Mouse (Mus musculus) right cerebral cortex, postnatal 10 days (tissue): ENCODE data around the gene Srcap.
"Not testable (repeated sequence)": the region's sequence is repeated elsewhere in the genome, so short reads cannot be mapped to it uniquely, and the experiment has no call there.

Source experiments
- DNase-seq, 2 experiments: peaks; one replicate each; pipeline ENCODE4 v3.0.0; 2021; ENCODE audit warnings: low spot score in 2 of 2

The Srcap gene

DNA sequence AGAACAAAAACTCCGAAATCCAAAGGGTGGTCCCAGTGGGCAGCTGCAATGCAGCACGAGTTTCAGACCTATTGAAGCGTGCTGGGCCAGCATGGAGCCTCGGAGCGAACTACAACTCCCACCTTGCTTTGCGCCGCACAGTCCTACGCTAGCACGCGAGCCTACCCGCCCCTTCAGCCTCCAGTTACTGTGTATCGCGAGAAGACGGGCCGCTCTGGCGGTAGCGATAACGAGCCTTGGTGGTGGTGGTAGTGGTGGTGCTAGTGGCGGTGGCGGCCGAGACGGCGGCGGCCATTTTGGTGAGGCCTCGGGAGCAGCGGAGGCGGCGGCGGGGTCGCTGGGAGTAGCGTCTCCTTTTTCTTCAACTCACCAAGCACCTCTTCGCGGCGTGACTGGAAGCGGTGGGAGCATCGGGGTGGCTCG is at the start of gene Srcap:
TSS of gene Srcap (plus strand) at position 176 of the 423 bp plus-strand sequence.
- DNase-seq = peak; percentile 98 to 99

DNA sequence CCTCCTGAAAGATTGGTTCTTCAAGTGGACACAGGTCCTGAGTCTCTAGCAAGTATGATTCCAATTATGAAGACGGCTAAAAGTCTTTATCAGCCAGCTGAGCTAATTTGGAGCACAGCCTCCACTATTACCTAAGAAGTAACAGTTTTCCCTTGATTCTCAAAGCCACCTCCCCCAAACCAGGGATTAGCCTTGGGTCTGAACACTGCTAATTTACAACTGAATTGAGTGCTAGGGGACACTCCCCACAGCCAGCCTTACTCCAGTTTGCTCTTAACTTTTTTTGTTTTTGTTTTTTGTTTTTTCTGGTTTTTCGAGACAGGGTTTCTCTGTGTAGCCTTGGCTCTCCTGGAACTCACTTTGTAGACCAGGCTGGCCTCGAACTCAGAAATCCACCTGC is 46.6 kb upstream of the Srcap start:
- DNase-seq = no peak

DNA sequence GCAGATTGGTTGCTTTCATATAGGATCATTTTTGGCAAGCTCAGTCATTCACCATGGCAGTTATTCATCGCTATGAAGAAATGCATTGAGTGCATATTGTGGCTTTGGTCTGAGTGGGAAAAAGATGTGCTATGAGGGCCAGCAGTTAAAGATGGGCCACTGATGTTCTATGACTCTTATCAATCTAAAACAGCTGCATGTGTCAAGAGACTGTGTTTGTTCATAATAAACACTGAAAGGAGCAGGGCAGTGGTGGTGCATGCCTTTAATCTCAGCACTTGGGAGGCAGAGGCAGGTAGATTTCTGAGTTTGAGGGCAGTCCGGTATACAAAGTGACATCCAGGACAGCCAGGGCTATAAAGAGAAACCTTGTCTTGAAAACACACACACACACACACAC is 46.1 kb upstream of the Srcap start:
- not testable (repeated sequence) for DNase-seq

DNA sequence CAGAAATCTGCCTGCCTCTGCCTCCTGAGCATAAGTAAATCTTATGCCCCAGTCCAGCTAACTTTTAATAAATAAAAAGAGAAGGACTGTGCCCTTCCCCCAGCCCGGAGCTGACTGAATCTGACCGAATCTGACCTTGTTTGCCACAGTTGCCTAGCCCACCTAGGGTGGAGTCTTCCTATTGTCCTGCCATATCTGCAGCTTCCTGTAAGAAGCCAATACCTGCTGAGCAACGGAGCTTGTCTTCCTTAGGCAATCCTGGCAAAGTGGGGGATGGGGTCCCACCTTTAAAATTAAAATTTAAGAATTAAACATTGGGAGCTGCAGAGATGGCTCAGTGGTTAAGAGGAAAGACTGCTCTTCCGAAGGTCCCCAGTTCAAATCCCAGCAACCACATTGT is 45.2 kb upstream of the Srcap start:
- no peak for DNase-seq

DNA sequence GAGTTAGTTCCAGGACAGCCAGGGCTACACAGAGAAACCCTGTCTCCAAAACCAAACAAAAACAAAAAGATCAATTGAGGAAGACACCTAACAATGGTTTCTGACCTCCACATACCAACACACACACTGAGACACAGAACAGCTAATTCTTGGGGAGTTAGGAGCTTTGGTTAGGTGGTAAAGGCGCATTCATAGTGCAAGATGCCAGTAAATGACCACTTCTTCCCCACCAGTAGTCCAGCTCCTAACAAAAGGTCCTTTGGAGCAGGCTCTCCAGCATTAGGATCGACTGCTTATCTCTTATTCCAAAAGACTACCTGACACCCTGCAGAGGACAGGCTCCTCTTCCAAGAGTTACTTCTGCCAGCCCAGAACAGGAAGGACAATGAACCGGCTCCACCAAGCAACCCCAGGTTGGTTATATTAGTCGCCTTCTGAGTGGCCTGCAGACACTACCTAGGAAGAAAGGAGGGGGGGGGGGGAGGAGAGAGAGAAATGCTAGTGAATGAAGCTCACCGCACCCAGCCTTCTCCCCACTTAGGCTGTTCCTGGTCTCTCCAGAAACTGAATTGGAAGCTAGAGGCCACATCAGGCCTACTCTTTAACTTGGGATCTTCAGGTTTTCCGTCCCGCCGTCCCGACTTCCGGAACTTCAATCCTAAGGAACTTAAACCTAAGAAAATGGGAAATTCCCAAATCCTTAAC is 41.6 kb upstream of the Srcap start:
- no peak for DNase-seq

DNA sequence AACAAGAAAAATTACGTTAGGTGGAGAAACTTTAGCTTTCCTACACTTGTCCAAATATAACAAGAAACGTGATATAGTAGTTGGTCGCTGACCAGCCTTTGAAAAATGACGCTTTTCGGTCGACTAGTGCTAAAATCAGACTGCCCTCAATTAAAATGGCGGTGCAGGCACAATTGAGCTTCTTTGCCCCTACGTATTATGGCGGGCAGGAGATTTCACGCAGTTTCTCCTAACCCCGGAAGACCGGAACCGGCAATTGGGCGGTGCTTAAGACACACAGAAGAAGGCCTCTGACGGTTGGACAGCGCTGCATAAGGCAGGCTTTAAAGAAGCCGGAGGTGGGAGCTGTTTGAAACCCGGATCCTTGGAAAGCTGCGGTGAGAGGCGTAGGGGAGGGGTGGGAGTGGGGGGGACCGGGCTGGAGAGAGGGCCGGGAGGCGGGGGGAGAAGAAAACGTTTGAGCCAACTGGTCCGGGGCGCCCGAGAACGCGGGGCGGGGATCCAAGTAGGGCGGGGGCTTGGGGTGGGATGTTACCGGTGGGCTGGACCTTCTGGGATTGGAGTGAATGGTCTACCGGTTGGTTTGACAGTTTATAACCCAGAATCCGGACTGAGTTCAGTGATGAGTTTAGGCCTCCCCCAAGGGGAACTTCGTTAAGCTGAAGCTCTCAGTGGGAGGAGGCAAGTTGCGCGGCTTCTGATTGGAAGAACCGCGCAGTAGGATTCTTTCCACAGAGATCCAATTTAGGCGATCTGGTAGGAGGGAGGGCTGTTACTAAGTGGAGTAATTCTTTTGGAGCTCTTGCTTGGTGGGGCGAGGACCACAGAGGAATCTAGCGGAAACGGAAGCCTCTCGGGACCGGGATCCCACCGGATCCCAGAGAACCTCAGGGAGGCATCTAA is 40.8 kb upstream of the Srcap start:
- DNase-seq = peak; percentile 97 to 98

DNA sequence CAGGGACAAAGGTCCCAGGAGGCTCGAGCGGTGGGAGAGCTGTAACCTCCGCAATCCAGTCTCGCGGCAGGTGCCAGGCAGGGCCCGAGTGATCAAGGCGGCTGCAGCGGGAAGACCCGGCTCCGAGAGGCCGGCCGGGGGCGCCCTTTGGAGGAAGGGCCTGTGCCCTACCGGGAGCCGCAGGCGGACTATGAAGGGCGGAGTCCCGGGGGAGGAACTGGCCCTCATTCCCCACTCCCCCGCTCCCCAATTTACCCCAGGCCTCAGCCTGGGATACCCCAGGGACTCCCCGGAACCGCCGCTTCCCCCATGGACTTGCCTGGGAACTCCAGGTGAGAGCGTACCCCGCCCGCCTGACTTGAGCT is 40.2 kb upstream of the Srcap start:
- peak in 1 of 2 experiments; percentile 49 for DNase-seq

DNA sequence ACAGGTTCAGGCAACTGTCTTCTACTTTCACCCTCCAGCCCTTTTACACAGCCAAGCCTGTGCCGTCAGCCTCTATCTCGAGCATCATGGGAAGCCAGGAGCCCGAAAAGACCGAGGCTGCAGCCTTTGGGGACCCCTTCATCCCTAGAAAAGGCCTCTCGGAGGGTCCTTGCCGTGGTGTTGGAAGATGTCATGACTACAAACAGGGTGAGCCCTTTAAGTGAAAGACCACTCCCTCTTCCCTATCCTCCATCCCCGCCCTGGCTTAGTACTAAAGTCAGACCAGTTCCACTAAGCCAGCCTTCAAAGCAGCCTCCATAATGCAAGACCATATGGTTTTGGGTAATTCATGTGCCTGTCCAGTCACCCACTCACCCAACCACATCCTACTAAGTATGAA is 39.7 kb upstream of the Srcap start:
- DNase-seq = no peak

DNA sequence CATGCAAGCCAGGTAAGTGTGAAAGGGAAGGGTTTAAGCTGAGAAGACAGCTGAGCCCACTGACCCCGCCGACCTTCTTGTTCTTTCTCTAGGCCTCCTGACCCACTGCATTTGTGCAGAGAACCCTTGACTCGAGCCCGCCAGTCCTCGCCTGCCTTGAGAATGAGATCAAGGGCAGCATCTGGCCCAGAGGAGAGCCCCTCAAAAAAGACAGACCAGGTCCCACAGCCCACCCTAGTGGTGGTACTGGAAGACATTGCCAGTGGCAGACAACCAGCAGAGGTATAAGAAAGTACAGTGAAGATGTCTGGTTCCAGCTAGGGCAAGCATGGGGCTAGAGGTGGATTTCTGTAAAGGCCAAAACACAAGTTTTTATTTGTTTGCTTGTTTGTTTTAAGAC is 38.1 kb upstream of the Srcap start:
- peak in 1 of 2 experiments; percentile 59 for DNase-seq

DNA sequence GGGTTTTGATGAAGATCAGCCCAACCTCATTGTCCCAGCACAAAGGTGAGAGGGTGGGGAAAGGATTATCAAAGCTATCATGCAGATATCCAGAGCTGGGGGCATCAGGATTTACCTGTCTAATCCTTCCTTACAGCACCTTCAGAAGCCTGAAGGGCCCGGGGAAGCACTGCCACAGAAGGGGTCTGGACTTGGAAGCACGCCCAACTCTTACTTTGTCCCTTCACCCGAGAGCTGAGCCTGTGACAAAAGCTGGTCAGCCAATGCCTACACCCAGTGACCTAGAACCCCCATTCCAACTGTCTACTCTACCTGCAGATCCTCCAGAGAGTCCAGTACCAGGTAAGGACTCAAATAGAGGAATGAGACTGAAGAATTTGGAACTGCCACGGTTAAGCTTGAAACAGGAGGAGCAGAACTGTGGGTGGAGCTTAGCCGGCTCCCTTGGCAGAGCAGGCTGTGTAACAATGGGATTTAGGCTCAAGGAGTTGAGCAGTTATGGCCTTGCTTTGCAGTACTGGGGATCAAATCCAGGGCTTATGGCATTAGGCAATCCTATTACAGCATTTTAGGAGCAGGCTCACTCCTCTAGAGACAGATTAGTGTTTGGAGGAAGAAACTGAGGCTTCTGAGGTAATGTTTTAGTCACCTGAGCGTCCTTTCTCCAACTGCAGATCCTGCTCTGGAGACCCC is 37.3 kb upstream of the Srcap start:
- no peak for DNase-seq

DNA sequence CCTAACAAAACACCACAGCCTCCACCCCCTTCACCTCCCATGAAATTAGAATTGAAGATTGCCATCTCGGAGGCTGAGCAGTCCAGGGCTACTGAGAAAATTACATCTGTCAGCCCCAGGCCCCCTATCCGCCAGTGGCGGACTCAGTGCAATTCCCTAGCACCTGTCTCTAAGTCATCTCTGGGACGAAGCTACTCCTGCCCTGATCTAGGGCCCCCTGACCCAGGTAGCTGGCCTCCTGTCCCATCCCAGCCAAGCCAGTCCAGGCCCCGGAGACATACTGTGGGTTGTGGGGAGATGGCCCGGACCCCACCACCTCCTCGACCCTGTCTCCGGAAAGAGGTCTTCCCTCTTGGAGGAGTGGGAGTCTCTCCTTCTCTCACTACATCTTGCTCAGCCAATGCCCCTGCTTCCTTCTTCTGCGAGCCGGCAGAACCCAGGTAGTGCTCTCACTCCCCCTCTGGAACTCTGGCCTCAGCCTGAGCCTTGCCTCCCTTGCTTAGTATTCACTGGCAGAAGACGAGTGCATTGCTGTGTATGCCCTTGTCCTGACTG is 36.5 kb upstream of the Srcap start:
- DNase-seq = no peak

DNA sequence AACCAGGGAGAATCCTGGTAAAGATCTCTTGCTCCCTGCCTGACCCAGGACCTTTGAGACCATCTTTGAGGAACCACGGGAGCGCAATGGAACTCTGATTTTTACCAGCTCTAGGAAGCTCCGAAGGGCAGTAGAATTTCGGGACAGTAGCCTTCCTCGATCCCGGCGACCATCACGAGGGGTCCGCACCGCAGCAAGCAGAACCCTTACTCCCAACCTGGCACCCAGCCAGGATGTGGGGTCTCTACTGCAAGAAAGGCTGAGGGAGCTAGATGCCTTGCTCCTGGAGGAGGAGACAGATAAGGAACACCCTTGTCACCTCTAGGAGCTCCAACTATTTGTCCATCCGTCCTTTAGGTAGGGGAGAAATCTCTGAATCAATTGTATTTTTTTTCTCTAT is 35.4 kb upstream of the Srcap start:
- peak; percentile 59 to 63 for DNase-seq

DNA sequence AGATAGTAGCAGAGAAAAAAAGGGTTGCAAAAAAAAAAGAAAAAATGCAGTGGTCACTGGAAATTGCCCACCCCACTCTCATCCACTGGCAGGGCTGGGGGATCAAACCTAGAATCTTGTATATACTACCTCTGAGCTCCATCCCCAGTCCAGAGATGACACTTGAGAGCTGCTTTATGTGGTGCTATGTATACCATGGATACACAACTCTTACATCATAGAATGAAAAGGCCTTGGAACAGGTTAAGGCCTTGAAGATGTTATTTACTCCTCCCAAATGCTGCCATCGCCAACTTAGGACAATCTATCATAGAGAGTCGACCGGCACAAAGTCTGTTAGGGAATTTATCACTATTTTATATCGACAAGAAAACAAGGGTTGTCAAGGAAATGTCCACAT is 34.9 kb upstream of the Srcap start:
- DNase-seq = no peak

DNA sequence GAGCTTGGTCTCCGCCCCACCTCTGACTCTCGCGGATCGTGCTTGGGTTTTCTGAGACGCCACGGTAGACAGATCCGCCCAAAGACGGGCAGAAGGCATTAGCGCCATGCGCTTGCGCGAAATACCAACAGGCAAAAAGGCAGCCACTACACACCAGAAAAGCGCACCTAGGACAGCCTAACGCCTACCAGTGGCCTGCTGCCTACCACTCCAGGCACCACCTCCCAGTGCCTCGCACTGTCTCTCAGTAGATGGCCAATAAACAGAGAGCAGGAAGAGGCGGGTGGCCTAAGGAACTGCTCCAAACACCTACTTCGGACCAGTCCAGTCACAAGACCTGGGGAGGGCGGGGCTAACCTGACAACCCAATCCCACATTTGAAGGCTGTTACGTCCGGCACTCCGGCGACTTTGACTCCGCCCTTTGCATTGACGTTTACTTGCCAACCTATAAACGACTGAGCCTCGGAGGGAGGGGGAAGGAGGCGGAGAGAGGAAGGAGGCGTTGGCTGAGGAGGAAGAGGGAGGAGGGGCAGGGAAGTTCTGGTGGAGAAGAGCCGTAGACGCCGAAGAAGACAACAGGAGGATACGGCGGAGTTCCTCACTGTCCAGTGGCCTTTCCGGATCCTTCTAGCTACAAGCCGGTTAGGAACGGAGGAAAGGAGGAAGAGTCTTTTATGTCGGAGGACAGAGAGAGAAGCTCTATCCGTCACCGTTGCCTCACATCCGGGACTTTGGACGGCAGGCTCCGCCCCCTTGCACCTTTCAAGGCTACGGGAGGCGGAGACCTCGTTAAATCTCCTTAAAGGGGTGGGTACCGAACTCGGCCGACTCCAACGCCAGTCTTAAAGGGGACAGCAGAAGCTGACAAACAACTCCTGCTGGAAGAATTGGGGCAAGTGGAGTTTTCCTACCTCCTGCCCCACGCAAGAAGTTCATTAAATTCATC is 33.8 kb upstream of the Srcap start:
- DNase-seq = peak; percentile 99 to 100

DNA sequence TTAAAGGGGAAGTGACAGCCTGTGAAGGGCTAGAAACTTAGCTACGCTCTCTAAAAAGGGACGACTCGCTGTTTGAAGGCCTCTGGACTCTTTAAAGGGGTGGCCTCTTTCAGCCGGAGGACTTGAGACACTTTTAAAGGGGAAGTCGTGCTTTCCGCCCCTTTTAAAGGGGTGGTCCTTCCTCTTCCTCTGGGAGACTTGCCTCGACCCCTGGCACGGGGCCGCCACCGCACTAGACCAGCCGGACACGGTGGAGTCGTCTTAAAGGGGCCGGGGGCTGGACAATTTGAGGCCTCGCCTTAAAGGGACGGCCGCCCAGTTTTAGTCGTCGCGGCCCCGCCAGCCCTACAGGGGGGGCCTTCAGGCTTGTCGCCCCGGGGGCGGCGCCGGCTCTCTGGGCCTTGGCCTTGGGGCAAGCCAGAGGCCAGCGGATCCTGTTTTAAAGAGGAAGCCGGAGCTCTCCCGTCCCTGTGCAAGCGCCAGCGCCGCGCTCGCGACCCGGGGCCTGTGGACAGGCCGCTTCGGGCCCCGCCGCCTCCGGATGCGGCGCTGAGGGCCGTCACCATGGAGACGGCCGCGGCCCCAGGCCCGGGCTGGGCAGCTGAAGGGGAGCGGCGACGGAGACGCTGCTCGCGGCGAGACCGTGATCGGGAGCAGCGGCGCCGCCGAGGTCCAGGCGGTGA is 33.0 kb upstream of the Srcap start, which contains the start of gene Fbrs:
TSS of gene Fbrs (plus strand) at position 565 of the 683 bp plus-strand sequence.
- peak; percentile 97 for DNase-seq

DNA sequence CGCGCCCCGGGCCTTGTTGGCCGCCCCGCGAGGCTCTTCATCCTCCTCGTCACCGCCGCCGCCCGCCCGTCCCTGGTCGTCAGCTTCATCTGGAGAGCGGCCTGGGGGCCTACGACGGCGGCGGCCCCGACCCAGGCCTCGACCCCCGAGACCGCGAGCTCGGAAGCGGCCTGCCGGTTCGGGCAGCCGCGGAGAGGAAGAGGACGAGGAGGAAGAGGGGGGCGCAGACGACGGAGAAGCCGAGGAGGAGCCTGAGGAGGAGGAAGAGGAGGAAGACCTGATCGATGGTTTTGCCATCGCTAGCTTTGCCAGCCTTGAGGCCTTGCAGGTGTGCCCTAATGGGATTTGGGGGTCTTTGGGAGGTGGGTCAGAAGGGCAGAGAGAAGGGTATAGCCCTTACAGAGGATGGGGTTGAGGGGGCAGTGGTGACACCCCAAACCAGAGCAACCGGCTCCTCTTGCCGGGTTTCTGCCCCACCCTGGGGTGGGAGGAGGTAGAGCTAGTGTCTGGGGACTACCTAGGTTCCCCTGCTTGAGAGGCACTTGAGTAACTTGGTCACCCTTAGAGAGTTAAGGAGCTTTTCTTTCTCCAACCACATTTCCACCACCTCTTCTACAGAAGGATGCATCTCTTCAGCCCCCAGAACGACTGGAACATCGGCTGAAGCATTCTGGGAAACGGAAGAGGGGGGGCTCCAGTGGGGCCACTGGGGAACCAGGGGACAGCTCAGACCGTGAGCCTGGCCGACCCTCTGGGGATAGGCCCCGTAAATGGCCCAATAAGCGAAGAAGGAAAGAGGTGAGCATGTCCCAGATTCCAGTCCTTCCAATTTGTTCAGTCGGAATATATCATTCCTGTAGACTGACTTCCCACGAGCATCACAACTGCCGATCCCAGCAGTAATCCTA is 32.2 kb upstream of the Srcap start:
- DNase-seq = peak in 1 of 2 experiments; percentile 29

DNA sequence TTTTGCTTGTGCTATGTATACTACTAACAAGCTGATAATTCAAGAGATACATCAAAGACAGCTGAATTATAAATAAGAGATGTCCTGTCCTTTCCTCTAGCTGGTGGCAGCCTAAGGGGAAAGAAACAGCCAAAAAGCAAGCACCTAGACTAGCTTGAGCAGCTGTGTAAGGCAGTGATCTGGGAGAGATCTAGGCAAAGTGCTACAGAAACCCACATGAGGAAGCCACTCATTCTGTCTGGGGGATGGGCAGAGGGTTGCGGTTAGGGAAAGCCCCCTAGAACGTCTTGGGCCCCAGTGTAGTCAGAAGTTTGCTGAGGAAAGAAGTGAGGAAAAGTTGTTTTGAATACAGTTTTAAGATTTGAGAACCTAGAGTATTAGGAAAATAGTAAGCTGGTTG is 31.5 kb upstream of the Srcap start:
- peak in 1 of 2 experiments; percentile 30 for DNase-seq

DNA sequence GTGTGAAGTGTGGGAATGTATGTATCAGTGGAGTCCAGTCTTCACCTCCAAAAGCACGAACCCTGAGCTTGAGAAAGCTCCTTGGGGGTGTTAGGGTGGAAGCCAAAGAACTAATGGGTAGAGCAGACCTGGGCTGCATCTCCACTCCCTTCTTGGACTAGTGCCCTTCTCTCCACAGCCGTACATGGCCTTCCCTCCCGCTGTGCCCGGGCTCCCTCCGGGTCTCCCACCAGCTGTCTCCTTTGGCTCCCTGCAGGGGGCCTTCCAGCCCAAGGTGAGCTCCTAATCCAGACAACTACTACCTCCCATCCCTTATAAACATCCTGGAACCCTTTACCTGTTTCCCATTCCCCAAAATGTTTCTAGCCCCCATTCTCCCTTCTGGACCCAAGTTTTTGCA is 26.4 kb upstream of the Srcap start:
- no peak for DNase-seq

DNA sequence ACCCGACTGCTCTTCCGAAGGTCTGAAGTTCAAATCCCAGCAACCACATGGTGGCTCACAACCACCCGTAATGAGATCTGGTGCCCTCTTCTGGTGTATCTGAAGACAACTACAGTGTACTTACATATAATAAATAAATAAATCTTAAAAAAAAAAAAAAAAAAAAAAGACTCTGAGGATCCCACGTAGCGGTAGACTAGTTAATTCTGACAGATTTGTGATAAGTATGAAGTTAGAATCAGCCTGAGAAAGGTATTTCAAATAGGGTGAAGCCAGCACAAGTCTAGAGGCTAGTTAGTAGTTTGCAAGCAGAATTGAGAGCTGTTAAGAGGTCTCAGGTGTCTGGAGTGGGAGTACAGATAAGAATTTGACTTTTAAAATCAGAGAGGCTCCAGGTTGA is 23.4 kb upstream of the Srcap start:
- not testable (repeated sequence) for DNase-seq
